Mouse (Mus musculus): ENCODE measurements around the gene Cyp17a1. TPM values are rescaled to one million over a fixed set of nuclear protein-coding genes. Genes with fewer than 3 reads are reported as not detected.

The Cyp17a1 gene
- total RNA-seq (2021), result not detected
- long read RNA-seq, result 0 reads

GRCm38 (mm10) chr19:46672766-46673418 is at the start of gene Cyp17a1:
Gene Cyp17a1, minus strand, starts transcription at chr19:46673172.
- no peak for DNase-seq (ENCODE audit: low spot score in 2 of 2)

GRCm38 (mm10) chr19:46718150-46718549 is 45.2 kb upstream of the Cyp17a1 start:
- DNase-seq (ENCODE audit: low spot score in 2 of 2), result no peak

GRCm38 (mm10) chr19:46715016-46715415 is 42.0 kb upstream of the Cyp17a1 start:
- DNase-seq (ENCODE audit: low spot score in 2 of 2), result no peak

- DNase-seq (ENCODE audit: low spot score in 2 of 2), result no peak
Observed at GRCm38 (mm10) chr19:46714234-46714633, 41.3 kb upstream of the Cyp17a1 start.

GRCm38 (mm10) chr19:46710614-46711013 is 37.6 kb upstream of the Cyp17a1 start:
- DNase-seq (ENCODE audit: low spot score in 2 of 2), result no peak

GRCm38 (mm10) chr19:46707296-46708151 is 34.6 kb upstream of the Cyp17a1 start, which contains the start of gene As3mt:
Gene As3mt, plus strand, starts transcription at chr19:46707458.
- peak in 1 of 2 experiments; percentile 46 for DNase-seq (ENCODE audit: low spot score in 2 of 2)

GRCm38 (mm10) chr19:46706540-46707295 is 33.7 kb upstream of the Cyp17a1 start:
- DNase-seq (ENCODE audit: low spot score in 2 of 2), result no peak

GRCm38 (mm10) chr19:46705779-46706495 is 33.0 kb upstream of the Cyp17a1 start:
- no peak for DNase-seq (ENCODE audit: low spot score in 2 of 2)

- DNase-seq (ENCODE audit: low spot score in 2 of 2), result no peak
Observed at GRCm38 (mm10) chr19:46701156-46701555, 28.2 kb upstream of the Cyp17a1 start.

GRCm38 (mm10) chr19:46699011-46699481 is 26.1 kb upstream of the Cyp17a1 start:
- DNase-seq (ENCODE audit: low spot score in 2 of 2), result no peak

GRCm38 (mm10) chr19:46697840-46698517 is 25.0 kb upstream of the Cyp17a1 start:
- no peak for DNase-seq (ENCODE audit: low spot score in 2 of 2)

GRCm38 (mm10) chr19:46696943-46697342 is 24.0 kb upstream of the Cyp17a1 start:
- DNase-seq (ENCODE audit: low spot score in 2 of 2), result no peak

- DNase-seq (ENCODE audit: low spot score in 2 of 2), result no peak
Observed at GRCm38 (mm10) chr19:46696482-46696881, 23.5 kb upstream of the Cyp17a1 start.

- DNase-seq (ENCODE audit: low spot score in 2 of 2), result no peak
Observed at GRCm38 (mm10) chr19:46693146-46693545, 20.2 kb upstream of the Cyp17a1 start.

GRCm38 (mm10) chr19:46691078-46691477 is 18.1 kb upstream of the Cyp17a1 start:
- no peak for DNase-seq (ENCODE audit: low spot score in 2 of 2)

GRCm38 (mm10) chr19:46690387-46690786 is 17.4 kb upstream of the Cyp17a1 start:
- no peak for DNase-seq (ENCODE audit: low spot score in 2 of 2)

GRCm38 (mm10) chr19:46689460-46690372 is 16.7 kb upstream of the Cyp17a1 start, which contains the start of gene Borcs7:
Gene Borcs7, plus strand, starts transcription at chr19:46689906.
- peak; percentile 91 to 97 for DNase-seq (ENCODE audit: low spot score in 2 of 2)

GRCm38 (mm10) chr19:46679720-46680383 is 6.9 kb upstream of the Cyp17a1 start:
- DNase-seq (ENCODE audit: low spot score in 2 of 2), result no peak

Measured in layer of hippocampus, adult 18-20 months (tissue).